Mouse (Mus musculus) v-Abl transformed pro-B cells (cell line): Measurements from ENCODE around the gene Fanca.
"Not testable (repeated sequence)": the region's sequence is repeated elsewhere in the genome, so short reads cannot be mapped to it uniquely, and the experiment has no call there.

Experiments used
- in situ Hi-C, 2 experiments: fragments of 400-800 bp; cut with MboI; formaldehyde crosslinking; loops; one replicate each; pipeline ENCODE4 v1.15.1; 2025; ENCODE audit not compliant: unreplicated experiment in 2 of 2

Fanca gene

GRCm38 (mm10) chr8:123278445-123278844 is 39.9 kb downstream of the Fanca start:
- in situ Hi-C loops: no loop called here

- in situ Hi-C loops: no loop called here
These were observed 43.3 kb downstream of the Fanca start for GRCm38 (mm10) chr8:123275096-123275495.

DNA sequence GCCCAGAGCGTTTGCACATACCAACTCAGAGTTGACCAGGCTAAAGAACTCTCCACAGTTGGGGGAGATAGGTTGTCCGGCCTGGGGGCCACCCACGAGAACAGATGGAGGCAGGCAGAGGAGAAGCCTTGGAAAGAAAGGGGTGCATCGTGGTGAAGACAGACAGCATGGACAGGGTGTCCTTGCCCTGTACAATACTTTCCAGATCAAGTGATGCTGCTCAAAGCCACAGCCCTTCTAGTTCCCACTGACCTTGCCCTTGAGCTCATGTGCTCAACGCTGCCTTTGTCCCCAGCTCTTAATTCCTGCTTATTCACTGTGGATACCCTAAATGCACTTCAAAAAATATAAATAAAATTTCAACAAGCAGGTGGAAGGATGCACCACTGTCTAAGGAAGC is 43.9 kb downstream of the Fanca start:
- in situ Hi-C loops: no loop called here

- in situ Hi-C loops: no loop called here
These were observed 46.5 kb downstream of the Fanca start for GRCm38 (mm10) chr8:123271901-123272300.

GRCm38 (mm10) chr8:123271147-123271546 is 47.2 kb downstream of the Fanca start:
- in situ Hi-C loops: no loop called here

- in situ Hi-C loops: no loop called here
These were observed 50.3 kb downstream of the Fanca start for GRCm38 (mm10) chr8:123267926-123268656.

DNA sequence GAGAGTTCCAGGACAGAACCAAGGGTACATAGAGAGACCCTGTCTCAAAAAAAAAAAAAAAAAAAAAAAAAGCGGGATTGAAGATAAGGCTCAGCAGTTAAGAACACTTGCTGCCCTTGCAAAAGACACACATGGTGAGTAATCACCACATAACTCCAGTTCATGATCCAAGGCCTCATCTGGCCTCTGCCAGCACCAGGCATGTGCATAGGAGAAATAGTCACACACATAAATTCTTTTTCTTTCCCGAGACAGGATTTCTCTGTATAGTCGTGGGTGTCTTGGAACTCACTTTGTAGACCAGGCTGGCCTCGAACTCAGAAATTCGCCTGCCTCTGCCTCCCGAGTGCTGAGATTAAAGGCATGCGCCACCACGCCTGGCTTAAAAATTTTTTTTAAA is 60.8 kb downstream of the Fanca start:
- in situ Hi-C loops: not testable (repeated sequence)

DNA sequence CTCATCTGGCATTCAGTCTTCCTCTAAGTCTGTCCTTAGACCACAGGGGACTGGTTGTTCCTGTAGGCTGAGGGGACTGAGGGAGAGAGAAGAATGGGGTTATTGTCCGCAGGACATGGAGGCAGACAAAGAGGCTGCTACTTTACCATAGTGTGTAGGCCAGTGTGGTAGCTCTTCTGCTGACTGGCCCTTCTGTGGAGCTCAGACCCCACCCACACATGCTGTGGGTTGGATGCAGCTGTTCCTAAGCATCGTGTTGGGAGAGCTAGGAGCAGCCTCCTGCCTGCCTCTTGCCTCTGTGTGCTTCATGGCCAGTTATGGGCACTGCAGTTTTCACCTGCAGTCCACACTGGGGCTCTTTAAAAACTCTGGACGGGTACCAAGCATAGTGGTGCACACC is 61.3 kb downstream of the Fanca start:
- in situ Hi-C loops: no loop called here

GRCm38 (mm10) chr8:123255170-123255569 is 63.2 kb downstream of the Fanca start:
- in situ Hi-C loops: no loop called here

DNA sequence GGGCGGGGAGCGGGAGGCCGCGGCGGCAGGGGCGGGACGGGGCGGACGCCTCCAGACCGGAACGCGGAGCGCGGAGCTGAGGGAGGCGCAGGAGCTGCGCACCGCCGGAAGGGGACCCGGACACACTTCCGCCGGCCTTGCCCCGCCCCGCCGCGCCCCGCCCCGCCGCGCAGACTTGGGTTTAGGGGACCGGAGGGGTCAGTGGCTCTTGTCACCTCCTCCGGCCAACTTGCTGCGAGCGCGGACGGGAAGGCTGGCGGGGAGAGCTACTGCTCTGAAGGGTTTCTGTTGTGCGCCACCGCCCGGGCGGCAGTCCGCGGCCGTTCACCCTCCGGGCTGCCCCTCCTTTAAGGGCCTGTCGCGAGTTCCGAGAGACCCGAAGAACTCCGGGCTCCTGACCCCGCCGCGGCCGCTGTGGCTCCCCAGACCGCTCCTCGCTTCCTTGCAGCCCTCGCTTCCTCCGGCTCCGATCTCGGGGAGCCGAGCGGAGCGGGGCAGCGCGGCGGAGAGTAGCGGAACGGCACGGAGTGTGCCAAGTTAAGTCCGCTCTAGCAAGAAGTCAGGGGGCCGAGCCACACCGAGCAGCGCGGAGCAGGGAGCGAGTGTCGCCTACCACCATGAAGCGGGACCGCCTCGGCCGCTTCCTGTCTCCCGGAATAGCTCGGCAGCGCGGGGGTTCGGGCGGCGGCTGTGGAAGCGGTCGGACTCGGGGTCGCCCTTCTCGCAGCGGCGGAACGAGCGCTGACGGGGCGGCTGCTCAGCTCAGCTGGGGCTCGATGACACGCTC is 64.1 kb downstream of the Fanca start, which contains the start of the genes Zfp276 and Vps9d1:
Zfp276 (plus strand) TSS at position 97 of the 787 bp plus-strand sequence.
Vps9d1 (minus strand) TSS at position 250 of the 787 bp plus-strand sequence.
- in situ Hi-C loops: no loop called here

DNA sequence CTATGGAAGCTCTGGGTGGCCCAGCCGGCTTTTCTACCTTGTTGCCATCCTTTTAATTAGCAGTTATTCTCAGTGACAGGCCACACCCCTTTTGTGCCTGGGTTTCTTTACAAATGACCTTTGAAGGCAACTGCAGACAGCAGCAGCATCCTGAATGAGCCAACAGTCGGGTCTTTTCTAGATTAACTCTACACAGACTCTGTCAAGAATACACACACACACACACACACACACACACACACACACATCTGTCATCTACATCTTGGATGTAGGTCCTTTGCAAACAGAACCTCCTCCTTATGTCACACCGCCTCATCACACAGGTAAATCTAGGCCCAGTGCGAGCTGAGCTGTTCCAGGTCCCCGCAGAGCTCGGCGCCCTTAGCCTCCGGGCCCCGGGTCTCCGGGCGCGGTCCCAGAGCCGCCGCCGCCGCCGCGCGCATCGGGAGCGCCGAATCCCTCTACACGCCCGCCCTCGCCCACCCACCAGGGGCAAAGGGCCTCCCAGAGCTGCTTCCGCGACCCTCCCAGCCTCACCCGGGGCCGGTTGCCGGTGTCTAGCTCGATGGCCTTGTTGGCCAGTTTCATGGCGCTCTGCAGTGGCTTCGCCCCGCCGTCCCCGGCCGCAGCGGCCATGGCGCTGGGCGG is 64.8 kb downstream of the Fanca start:
- in situ Hi-C loops: no loop called here

DNA sequence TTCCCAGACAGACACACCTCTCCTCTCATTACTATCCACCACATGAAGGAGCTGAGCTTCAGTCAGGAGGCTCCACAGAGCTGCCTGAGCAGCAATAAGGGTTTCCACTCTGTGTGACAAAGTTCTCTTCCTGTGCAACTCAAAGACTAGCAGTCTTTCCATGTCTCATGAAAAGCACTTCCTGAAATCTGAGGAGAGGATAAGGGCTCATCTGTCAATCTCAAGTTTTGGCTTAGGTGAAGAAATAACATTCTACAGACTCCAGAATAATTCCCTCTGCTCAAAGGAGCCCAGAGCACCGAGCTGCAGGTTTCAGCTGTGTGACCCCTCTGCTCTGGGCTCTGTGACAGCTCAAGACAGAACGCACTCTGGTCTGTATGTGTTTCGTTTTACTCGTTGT is 65.5 kb downstream of the Fanca start:
- in situ Hi-C loops: no loop called here

DNA sequence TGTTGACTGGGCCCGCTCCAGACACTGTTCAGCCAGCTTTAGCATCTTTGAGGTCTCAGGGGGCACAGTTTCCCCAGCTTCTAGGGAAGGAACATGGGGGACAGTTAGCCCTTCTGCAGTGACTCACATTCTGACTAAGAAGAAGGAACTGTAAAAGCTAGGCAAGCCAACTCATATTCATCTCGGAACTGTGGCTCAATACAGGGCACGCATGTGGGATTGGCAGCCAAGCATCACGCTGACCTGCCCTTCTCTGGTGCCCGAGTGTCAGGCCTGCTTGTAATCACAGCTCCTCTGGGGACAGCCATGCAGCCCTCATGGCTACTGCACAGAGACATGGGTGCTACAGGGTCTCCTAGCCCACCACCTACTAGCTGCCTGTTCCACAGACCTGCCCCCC is 67.4 kb downstream of the Fanca start:
- in situ Hi-C loops: no loop called here

DNA sequence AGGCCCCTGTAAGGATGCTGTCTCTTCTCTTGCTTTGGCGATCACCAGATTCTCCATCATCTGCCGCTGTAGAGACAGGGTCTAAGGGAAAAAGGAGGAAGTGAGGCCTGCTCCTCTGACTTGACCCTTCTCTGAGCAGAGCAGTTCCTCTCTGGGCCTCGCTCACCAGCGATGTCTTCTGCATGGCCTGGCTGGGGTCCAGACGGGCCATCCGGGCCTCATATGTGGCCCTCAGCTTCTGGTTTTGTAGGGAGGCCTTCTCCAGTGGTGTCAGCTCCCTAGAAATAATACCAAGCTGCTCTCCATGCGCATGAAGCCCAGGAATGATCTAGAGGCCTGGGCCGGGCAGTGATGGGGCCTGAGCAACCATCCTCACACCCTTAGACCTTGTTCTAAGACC is 69.8 kb downstream of the Fanca start:
- in situ Hi-C loops: no loop called here

GRCm38 (mm10) chr8:123247748-123248147 is 70.6 kb downstream of the Fanca start:
- in situ Hi-C loops: no loop called here

- in situ Hi-C loops: no loop called here
These were observed 72.8 kb downstream of the Fanca start for GRCm38 (mm10) chr8:123245543-123245942.

DNA sequence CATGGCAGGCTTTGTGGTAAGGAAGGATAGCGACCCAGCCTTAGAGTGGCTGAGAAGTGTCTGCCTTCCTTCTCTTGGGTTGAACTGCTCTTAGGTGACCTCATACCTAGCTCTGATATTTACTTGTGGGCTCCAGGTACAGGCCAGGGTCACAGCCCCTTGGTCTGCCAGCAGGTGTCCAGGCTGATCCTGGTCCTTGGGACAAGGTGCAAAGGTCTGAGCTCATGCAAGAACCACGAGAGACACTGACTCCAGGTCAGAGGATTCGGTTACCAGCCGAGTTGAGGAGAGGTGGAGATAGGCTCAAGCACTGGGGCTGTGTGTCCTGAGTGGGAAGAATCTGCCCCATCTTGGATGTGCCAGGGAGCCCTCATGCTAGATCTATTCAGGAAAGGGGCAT is 74.0 kb downstream of the Fanca start:
- in situ Hi-C loops: no loop called here

DNA sequence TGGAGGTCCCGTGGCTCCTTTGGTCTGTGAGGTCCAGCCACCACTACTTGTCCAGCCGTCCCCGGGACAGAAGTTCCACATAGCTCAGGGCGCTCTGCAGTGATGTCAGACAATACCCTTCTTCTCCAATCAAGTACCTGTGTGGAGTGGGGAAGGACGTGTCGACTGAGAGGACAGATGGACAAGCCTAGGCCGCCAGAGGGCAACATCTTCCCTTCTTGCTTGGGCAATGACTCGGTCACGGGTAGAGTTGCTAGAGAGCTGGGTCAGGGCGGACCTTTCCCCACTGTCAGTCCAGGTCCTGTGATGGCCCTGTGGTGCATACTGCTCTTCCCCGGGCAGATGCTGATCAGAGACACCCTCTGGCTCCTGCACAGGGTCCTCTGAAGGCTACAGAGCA is 75.3 kb downstream of the Fanca start:
- in situ Hi-C loops: no loop called here

GRCm38 (mm10) chr8:123242107-123242923 is 76.1 kb downstream of the Fanca start:
- in situ Hi-C loops: no loop called here

DNA sequence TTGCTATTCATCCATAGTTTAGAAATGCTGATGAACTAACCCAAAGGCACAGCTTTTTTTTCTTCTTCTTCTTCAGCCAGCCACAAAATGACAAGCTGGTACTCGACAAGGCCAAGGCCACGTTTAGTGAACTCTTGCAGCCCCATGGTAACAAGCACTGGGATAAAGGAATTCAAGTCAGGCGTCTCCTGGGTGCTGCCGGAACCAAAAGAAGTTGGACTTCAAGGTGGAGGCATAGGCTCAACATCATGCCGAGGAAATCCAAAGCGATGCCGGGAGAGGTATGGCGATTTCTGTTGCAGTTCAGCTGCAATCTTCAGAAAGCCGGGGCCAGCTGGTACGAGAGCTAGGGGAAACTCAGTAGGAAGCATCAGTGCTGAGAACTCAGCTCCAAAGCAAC is 79.0 kb downstream of the Fanca start:
- in situ Hi-C loops: no loop called here
